Mouse (Mus musculus) heart, embryonic 11.5 days (tissue): ENCODE data around the gene Ttc9b. TPM values are rescaled to one million over a fixed set of nuclear protein-coding genes. Genes with fewer than 3 reads are reported as not detected.
A peak's percentile ranks its signal among the peaks of the same experiment; 100 is the strongest.

Source experiments
- ATAC-seq: fragments of 200-750 bp; cut with Nextera tagmentation; replicated peaks from 2 replicates; pipeline ENCODE4 v1.8.0; 2017; ENCODE audit warnings: moderate library complexity; ENCODE audit not compliant: insufficient number of reproducible peaks, low FRiP score, low TSS enrichment
- H3K27ac ChIP-seq: fragments of 300-500 bp; sonication (generic); 2 replicates; pipeline ENCODE4 v1.5.1; 2014; ENCODE audit warnings: mild to moderate bottlenecking, low read depth, low read length
- H3K27me3 ChIP-seq: fragments of 300-500 bp; sonication (generic); 2 replicates; pipeline ENCODE4 v1.6.1; 2014; ENCODE audit warnings: mild to moderate bottlenecking, low read length, mixed read lengths; ENCODE audit not compliant: control insufficient read depth, insufficient read depth
- H3K36me3 ChIP-seq: fragments of 300-500 bp; sonication (generic); 2 replicates; pipeline ENCODE4 v1.6.1; 2014; ENCODE audit warnings: mild to moderate bottlenecking, low read length, moderate library complexity, mixed read lengths; ENCODE audit not compliant: control insufficient read depth, insufficient read depth
- H3K4me1 ChIP-seq: fragments of 300-500 bp; sonication (generic); 2 replicates; pipeline ENCODE4 v1.6.1; 2014; ENCODE audit warnings: low read length; ENCODE audit not compliant: control insufficient read depth, insufficient read depth
- H3K4me2 ChIP-seq: fragments of 300-500 bp; sonication (generic); 2 replicates; pipeline ENCODE4 v1.6.1; 2014; ENCODE audit warnings: mild to moderate bottlenecking, moderate library complexity
- H3K4me3 ChIP-seq: fragments of 300-500 bp; sonication (generic); 2 replicates; pipeline ENCODE4 v1.5.1; 2014; ENCODE audit warnings: low read depth, low read length
- H3K9ac ChIP-seq: fragments of 300-500 bp; sonication (generic); 2 replicates; pipeline ENCODE4 v1.6.1; 2014; ENCODE audit warnings: mild to moderate bottlenecking, low read depth, low read length, moderate library complexity
- H3K9me3 ChIP-seq: fragments of 300-500 bp; sonication (generic); replicated peaks from 2 replicates; pipeline ENCODE4 v1.6.1; 2016; ENCODE audit warnings: low read length; ENCODE audit not compliant: control insufficient read depth
- WGBS: fragments of 180-500 bp; shearing (Covaris S2); extraction: QIAGEN DNeasy Blood & Tissue Kit; methylation state at CpG from one replicate; pipeline ENCODE4 v1.1.7; 2014; ENCODE audit not compliant: insufficient replicate concordance; 5-methylcytosine and 5-hydroxymethylcytosine counted together
- polyA plus RNA-seq: library from polyadenylated mRNA; unstranded; fragments of >200 nt; fragmentation: Nextera tagmentation; extraction: Ambion mirVana; gene quantifications from 2 replicates; pipeline ENCODE4 v1.2.1, GENCODE M21; 2014

The Ttc9b gene
- polyA plus RNA-seq, 1 experiment from 2014 or later = not detected

- WGBS = 54% methylated on average over 9 of the region's 9 CpGs
- no peaks in the 10 kb centered on the region for H3K9me3 ChIP-seq
- H3K9ac ChIP-seq = peak overlapping the region; percentile 84
- H3K4me1 ChIP-seq = peaks cover 8% of the 10 kb centered on the region
- peak overlapping the region; percentile 100 for H3K4me2 ChIP-seq
- H3K36me3 ChIP-seq = no peaks in the 10 kb centered on the region
- no peak overlapping the region for H3K27ac ChIP-seq
- peak overlapping the region; percentile 81 for H3K4me3 ChIP-seq
- no peaks in the 10 kb centered on the region for H3K27me3 ChIP-seq
- no peak for ATAC-seq
Observed at GRCm38 (mm10) chr7:27673064-27673574, 19.4 kb downstream of the Ttc9b start.

- H3K9ac ChIP-seq = peak overlapping the region; percentile 84
- H3K27ac ChIP-seq = no peak overlapping the region
- H3K4me3 ChIP-seq = peak overlapping the region; percentile 81
- H3K9me3 ChIP-seq = no peaks in the 10 kb centered on the region
- ATAC-seq = peak; percentile 37; the same call in 1 of the 2 replicates
- H3K36me3 ChIP-seq = no peaks in the 10 kb centered on the region
- WGBS = 2% methylated on average over 50 of the region's 52 CpGs
- no peaks in the 10 kb centered on the region for H3K27me3 ChIP-seq
- peaks cover 8% of the 10 kb centered on the region for H3K4me1 ChIP-seq
- H3K4me2 ChIP-seq = peak overlapping the region; percentile 100
Observed at GRCm38 (mm10) chr7:27673575-27674131, 19.9 kb downstream of the Ttc9b start.

DNA sequence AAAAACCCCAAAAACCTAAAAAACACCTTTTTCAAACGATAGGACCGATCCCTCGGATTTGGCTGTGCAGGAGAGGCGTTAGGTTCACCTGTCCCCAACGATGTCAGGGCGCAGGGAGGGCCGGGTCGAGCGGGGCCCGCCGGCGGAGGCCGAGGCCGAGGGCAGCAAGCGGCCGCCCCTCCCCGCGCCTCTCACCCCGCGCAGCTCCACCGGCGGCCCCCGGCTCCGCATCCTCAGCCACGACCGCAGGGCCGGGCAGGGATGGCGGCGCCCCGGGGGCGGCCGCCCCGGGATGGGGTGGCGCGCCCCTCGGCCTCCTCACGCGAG, 20.4 kb downstream of the Ttc9b start:
- peaks cover 8% of the 10 kb centered on the region for H3K4me1 ChIP-seq
- no peaks in the 10 kb centered on the region for H3K36me3 ChIP-seq
- H3K9me3 ChIP-seq = no peaks in the 10 kb centered on the region
- WGBS = 1% methylated on average over 34 of the region's 38 CpGs
- ATAC-seq = peak; percentile 70
- H3K4me3 ChIP-seq = peak overlapping the region; percentile 81
- peak overlapping the region; percentile 100 for H3K4me2 ChIP-seq
- H3K27me3 ChIP-seq = no peaks in the 10 kb centered on the region
- H3K27ac ChIP-seq = no peak overlapping the region
- H3K9ac ChIP-seq = peak overlapping the region; percentile 84

- under 1% methylated on average over 31 of the region's 31 CpGs for WGBS
- Histone ChIP-seq H3K4me3 (peak within 1 kb of the TSS; percentile 81), H3K4me2 (peak within 1 kb of the TSS; percentile 100), H3K27ac (peak within 1 kb of the TSS; percentile 73), H3K9me3 (no peaks in the 10 kb centered on the region), H3K9ac (peak within 1 kb of the TSS; percentile 84), H3K36me3 (no peaks in the 10 kb centered on the region), H3K4me1 (peaks cover 8% of the 10 kb centered on the region), H3K27me3 (no peaks in the 10 kb centered on the region)
- peak; percentile 94 for ATAC-seq
Observed at GRCm38 (mm10) chr7:27674522-27675221, 21.0 kb downstream of the Ttc9b start, which contains the start of gene Map3k10. Gene Map3k10 (minus strand): TSS chr7:27674598.

DNA sequence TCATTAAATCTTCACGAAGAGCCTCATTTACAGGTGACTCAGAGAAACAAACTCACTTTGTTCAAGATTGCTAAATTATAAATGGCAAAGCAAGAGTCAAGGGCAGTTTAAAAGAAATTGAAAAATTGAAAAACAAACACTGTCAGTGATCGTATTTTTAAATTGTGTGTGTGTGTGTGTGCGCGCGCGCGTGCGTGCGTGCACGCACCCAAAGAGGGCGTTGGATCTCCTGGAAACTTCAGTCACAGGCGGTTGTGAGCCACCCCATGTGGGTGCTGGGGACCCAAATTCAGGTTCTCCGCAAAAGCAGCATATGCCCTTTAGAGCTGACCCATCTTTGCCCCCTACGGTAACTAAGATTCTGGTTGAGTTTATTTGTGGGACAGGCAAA, 21.5 kb downstream of the Ttc9b start:
- H3K4me2 ChIP-seq = peak overlapping the region; percentile 100
- no peaks in the 10 kb centered on the region for H3K9me3 ChIP-seq
- 29% methylated on average over 14 of the region's 14 CpGs for WGBS
- no peak overlapping the region for H3K27ac ChIP-seq
- H3K9ac ChIP-seq = no peak overlapping the region
- no peaks in the 10 kb centered on the region for H3K27me3 ChIP-seq
- H3K4me3 ChIP-seq = peak overlapping the region; percentile 81
- ATAC-seq = no peak
- no peaks in the 10 kb centered on the region for H3K36me3 ChIP-seq
- peaks cover 8% of the 10 kb centered on the region for H3K4me1 ChIP-seq

- H3K36me3 ChIP-seq = no peaks in the 10 kb centered on the region
- H3K4me2 ChIP-seq = no peak overlapping the region
- no peak overlapping the region for H3K4me3 ChIP-seq
- WGBS = 16% methylated on average over 2 of the region's 2 CpGs
- H3K9ac ChIP-seq = no peak overlapping the region
- no peak for ATAC-seq
- H3K9me3 ChIP-seq = no peaks in the 10 kb centered on the region
- peaks cover 1% of the 10 kb centered on the region for H3K4me1 ChIP-seq
- peaks cover 2% of the 10 kb centered on the region; the same call in 1 of the 2 replicates for H3K27me3 ChIP-seq
- H3K27ac ChIP-seq = no peak overlapping the region
Observed at GRCm38 (mm10) chr7:27683218-27683617, 29.5 kb downstream of the Ttc9b start.

DNA sequence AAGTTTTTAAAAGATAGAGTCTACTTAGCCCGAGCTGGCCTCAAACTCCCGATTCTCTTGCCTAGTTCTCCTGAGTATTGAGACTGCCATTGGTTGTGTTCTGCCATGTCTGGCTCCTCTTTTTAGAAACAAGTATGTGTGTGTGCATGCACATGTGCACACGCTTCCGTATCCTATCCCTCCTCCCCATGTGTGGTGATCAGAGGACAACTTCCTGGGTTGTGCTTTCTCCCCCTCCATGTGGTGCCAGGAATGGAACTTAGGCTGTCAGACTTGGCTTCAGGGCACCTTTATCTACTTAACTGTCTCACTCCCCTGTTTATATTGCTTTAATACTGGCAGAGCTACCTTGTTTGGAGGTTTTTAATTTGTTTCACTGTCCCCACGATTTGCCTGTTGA, 31.5 kb downstream of the Ttc9b start:
- ATAC-seq = no peak
- Histone ChIP-seq H3K27me3 (peaks cover 2% of the 10 kb centered on the region; the same call in 1 of the 2 replicates), H3K9me3 (no peaks in the 10 kb centered on the region), H3K4me3 (no peak overlapping the region), H3K4me1 (peaks cover 8% of the 10 kb centered on the region), H3K36me3 (no peaks in the 10 kb centered on the region), H3K9ac (no peak overlapping the region), H3K27ac (no peak overlapping the region), H3K4me2 (no peak overlapping the region)
- 31% methylated on average over 5 of the region's 5 CpGs for WGBS

GRCm38 (mm10) chr7:27685681-27686080, 32.0 kb downstream of the Ttc9b start:
- WGBS = 3% methylated on average over 6 of the region's 6 CpGs

More at GRCm38 (mm10) chr7:27685681-27686080, 32.0 kb downstream of the Ttc9b start:
- Histone ChIP-seq H3K36me3 (no peaks in the 10 kb centered on the region), H3K27ac (no peak overlapping the region), H3K4me2 (no peak overlapping the region), H3K4me1 (peaks cover 8% of the 10 kb centered on the region), H3K9me3 (no peaks in the 10 kb centered on the region), H3K4me3 (no peak overlapping the region), H3K9ac (no peak overlapping the region), H3K27me3 (peaks cover 2% of the 10 kb centered on the region; the same call in 1 of the 2 replicates)
- ATAC-seq = no peak
